Mouse (Mus musculus): Measurements from ENCODE around the gene Gltpd2. TPM values are rescaled to one million over a fixed set of nuclear protein-coding genes. Genes with fewer than 3 reads are reported as not detected.
"Not testable (repeated sequence)": the region's sequence is repeated elsewhere in the genome, so short reads cannot be mapped to it uniquely, and the experiment has no call there.

Gene Gltpd2
- total and polyA plus RNA-seq, 3 experiments: 0.06 TPM; not detected in 2

GRCm38 (mm10) chr11:70523306-70523989, 4.5 kb downstream of the Gltpd2 start:
- not testable (repeated sequence) for DNase-seq (ENCODE audit: low read depth, low spot score); H3K4me3 ChIP-seq (ENCODE audit: control insufficient read depth in 1 of 2, insufficient read depth in 1 of 2, low read depth in 2 of 2, low read length in 2 of 2); H3K27ac ChIP-seq (ENCODE audit: control insufficient read depth, low read depth, low read length); H3K36me3 ChIP-seq (ENCODE audit: control insufficient read depth in 1 of 2, insufficient read depth in 2 of 2, low read length in 2 of 2); H3K9me3 ChIP-seq (replicated peaks; ENCODE audit: insufficient read depth, low read length); H3K27me3 ChIP-seq (ENCODE audit: control insufficient read depth in 1 of 2, insufficient read depth in 2 of 2, low read length in 2 of 2); H3K9ac ChIP-seq (ENCODE audit: control insufficient read depth, low read depth, low read length, poor library complexity, severe bottlenecking)
- Histone ChIP-seq H3K4me1 (ENCODE audit: control insufficient read depth in 1 of 2, insufficient read depth in 2 of 2, low read length in 2 of 2) (peaks cover 3 to 15% of the 10 kb centered on the region in 2 experiments), H3K79me2 (ENCODE audit: control insufficient read depth, insufficient read depth, low read length, poor library complexity) (peaks cover 13% of the 10 kb centered on the region)
- TF ChIP-seq CTCF (IDR thresholded peaks at IDR 0.05 in 2 of 3, conservative IDR thresholded peaks at IDR 0.05 in 1 of 3; ENCODE audit: control insufficient read depth in 1 of 3, insufficient read depth in 1 of 3, low read depth in 2 of 3, low read length in 3 of 3, poor library complexity in 1 of 3, severe bottlenecking in 1 of 3): peak in 2 of 3 experiments; percentile 6 to 14; a peak in 2 of 6 replicates
- peak; percentile 87 for TF ChIP-seq ZNF384 (IDR thresholded peaks at IDR 0.05; ENCODE audit: low read depth, low read length)

GRCm38 (mm10) chr11:70524782-70525181, 5.8 kb downstream of the Gltpd2 start:
- Histone ChIP-seq H3K9ac (ENCODE audit: control insufficient read depth, low read depth, low read length, poor library complexity, severe bottlenecking) (peak overlapping the region; percentile 62), H3K36me3 (ENCODE audit: control insufficient read depth in 1 of 2, insufficient read depth in 2 of 2, low read length in 2 of 2) (peaks cover 3 to 5% of the 10 kb centered on the region in 2 experiments; a peak in 3 of 4 replicates), H3K27ac (ENCODE audit: control insufficient read depth, low read depth, low read length) (peak overlapping the region; percentile 36; the same call in 1 of the 2 replicates), H3K4me3 (ENCODE audit: control insufficient read depth in 1 of 2, insufficient read depth in 1 of 2, low read depth in 2 of 2, low read length in 2 of 2) (peak overlapping the region; percentile 45 to 53), H3K9me3 (replicated peaks; ENCODE audit: insufficient read depth, low read length) (no peaks in the 10 kb centered on the region), H3K4me1 (ENCODE audit: control insufficient read depth in 1 of 2, insufficient read depth in 2 of 2, low read length in 2 of 2) (peaks cover 0 to 7% of the 10 kb centered on the region in 2 experiments; a peak in 1 of 4 replicates), H3K79me2 (ENCODE audit: control insufficient read depth, insufficient read depth, low read length, poor library complexity) (peaks cover 13% of the 10 kb centered on the region), H3K27me3 (ENCODE audit: control insufficient read depth in 1 of 2, insufficient read depth in 2 of 2, low read length in 2 of 2) (no peaks in the 10 kb centered on the region)
- TF ChIP-seq HCFC1 (IDR thresholded peaks at IDR 0.05; ENCODE audit: low read depth, low read length): no peak
- TF ChIP-seq E2F4 (IDR thresholded peaks at IDR 0.05; ENCODE audit: borderline replicate concordance, low read depth, low read length): no peak
- no peak for TF ChIP-seq POLR2AphosphoS5 (IDR thresholded peaks at IDR 0.05; ENCODE audit: borderline replicate concordance, low read depth, low read length)
- no peak for TF ChIP-seq CHD2 (IDR thresholded peaks at IDR 0.05; ENCODE audit: low read length)
- TF ChIP-seq MXI1 (IDR thresholded peaks at IDR 0.05; ENCODE audit: low read depth, low read length): no peak
- TF ChIP-seq MYC (IDR thresholded peaks at IDR 0.05; ENCODE audit: low read depth, low read length): no peak
- no peak for TF ChIP-seq KAT2A (conservative IDR thresholded peaks at IDR 0.05; ENCODE audit: low read depth, low read length)
- no peak for TF ChIP-seq RCOR1 (IDR thresholded peaks at IDR 0.05; ENCODE audit: low read depth, low read length)
- no peak for TF ChIP-seq JUND (IDR thresholded peaks at IDR 0.05; ENCODE audit: low read depth, low read length)
- no peak for TF ChIP-seq MEF2A (IDR thresholded peaks at IDR 0.05; ENCODE audit: extremely low read depth, insufficient replicate concordance, low read depth, low read length, poor library complexity, severe bottlenecking)
- TF ChIP-seq SIN3A (IDR thresholded peaks at IDR 0.05; ENCODE audit: low read length): no peak
- no peak for TF ChIP-seq USF1 (IDR thresholded peaks at IDR 0.05; ENCODE audit: low read depth, low read length)
- no peak for TF ChIP-seq RAD21 (IDR thresholded peaks at IDR 0.05; ENCODE audit: low read depth, low read length)
- no peak for TF ChIP-seq MAX (IDR thresholded peaks at IDR 0.05; ENCODE audit: low read length)
- no peak for TF ChIP-seq CTCF (IDR thresholded peaks at IDR 0.05 in 2 of 3, conservative IDR thresholded peaks at IDR 0.05 in 1 of 3; ENCODE audit: control insufficient read depth in 1 of 3, insufficient read depth in 1 of 3, low read depth in 2 of 3, low read length in 3 of 3, poor library complexity in 1 of 3, severe bottlenecking in 1 of 3)
- no peak for TF ChIP-seq BHLHE40 (IDR thresholded peaks at IDR 0.05; ENCODE audit: borderline replicate concordance, low read depth, low read length)
- TF ChIP-seq GABPA (IDR thresholded peaks at IDR 0.05; ENCODE audit: low read depth, low read length): no peak
- no peak for TF ChIP-seq NELFE (IDR thresholded peaks at IDR 0.05; ENCODE audit: low read depth, low read length)
- no peak for DNase-seq (ENCODE audit: low read depth, low spot score)

Measured in MEL (cell line).